Mouse (Mus musculus) urinary bladder, postnatal 4 days (tissue): ENCODE data around the gene Ybx2.
"Not testable (repeated sequence)": the region's sequence is repeated elsewhere in the genome, so short reads cannot be mapped to it uniquely, and the experiment has no call there.

Experiments used
- DNase-seq, 2 experiments: peaks; one replicate each; pipeline ENCODE4 v3.0.0; 2021 to 2022; ENCODE audit warnings: low spot score in 2 of 2

Gene Ybx2

GRCm38 (mm10) chr11:69934681-69935080 is 915 bp upstream of the Ybx2 start:
- DNase-seq = no peak

- DNase-seq = no peak
These were observed 560 bp downstream of the Ybx2 start for GRCm38 (mm10) chr11:69936156-69936555.

GRCm38 (mm10) chr11:69936714-69937347 is 1.2 kb downstream of the Ybx2 start:
- no peak for DNase-seq

- peak; percentile 47 to 63 for DNase-seq
These were observed 1.8 kb downstream of the Ybx2 start for GRCm38 (mm10) chr11:69937385-69937784.

- no peak for DNase-seq
These were observed 2.2 kb downstream of the Ybx2 start for GRCm38 (mm10) chr11:69937834-69938233.

- no peak for DNase-seq
These were observed 2.9 kb downstream of the Ybx2 start for GRCm38 (mm10) chr11:69938401-69938979.

- no peak for DNase-seq
These were observed 3.6 kb downstream of the Ybx2 start for GRCm38 (mm10) chr11:69939181-69939580.

GRCm38 (mm10) chr11:69939731-69940130 is 4.1 kb downstream of the Ybx2 start:
- DNase-seq = no peak

- DNase-seq = no peak
These were observed 5.4 kb downstream of the Ybx2 start for GRCm38 (mm10) chr11:69940962-69941361.

GRCm38 (mm10) chr11:69945216-69945615 is 9.6 kb downstream of the Ybx2 start:
- DNase-seq = no peak

GRCm38 (mm10) chr11:69945997-69946891 is 10.6 kb downstream of the Ybx2 start:
- DNase-seq = no peak

GRCm38 (mm10) chr11:69947337-69948065 is 11.9 kb downstream of the Ybx2 start:
- peak in 1 of 2 experiments; percentile 55 for DNase-seq

GRCm38 (mm10) chr11:69948066-69948762 is 12.6 kb downstream of the Ybx2 start, which contains the start of gene Slc2a4:
TSS of gene Slc2a4 (minus strand) at chr11:69948188.
- peak; percentile 93 to 96 for DNase-seq

GRCm38 (mm10) chr11:69948763-69949150 is 13.2 kb downstream of the Ybx2 start:
- peak; percentile 79 to 86 for DNase-seq

- DNase-seq = no peak
These were observed 15.3 kb downstream of the Ybx2 start for GRCm38 (mm10) chr11:69950807-69951459.

- DNase-seq = no peak
These were observed 16.7 kb downstream of the Ybx2 start for GRCm38 (mm10) chr11:69952274-69952673.

- no peak for DNase-seq
These were observed 17.8 kb downstream of the Ybx2 start for GRCm38 (mm10) chr11:69953267-69953915.

- not testable (repeated sequence) for DNase-seq
These were observed 20.0 kb downstream of the Ybx2 start for GRCm38 (mm10) chr11:69955618-69956017.

- DNase-seq = no peak
These were observed 20.6 kb downstream of the Ybx2 start for GRCm38 (mm10) chr11:69956218-69956617.

- no peak for DNase-seq
These were observed 25.0 kb downstream of the Ybx2 start for GRCm38 (mm10) chr11:69960616-69961015.
